Mouse (Mus musculus): Measurements from ENCODE around the gene Ntrk1. TPM values are rescaled to one million over a fixed set of nuclear protein-coding genes. Genes with fewer than 3 reads are reported as not detected.
A peak's percentile ranks its signal among the peaks of the same experiment; 100 is the strongest.

The Ntrk1 gene
- total and polyA plus RNA-seq, 3 experiments = not detected

GRCm38 (mm10) chr3:87768431-87768830 is 26.5 kb downstream of the Ntrk1 start:
- Histone ChIP-seq H3K9me3 (replicated peaks; ENCODE audit: insufficient read depth, low read length) (no peaks in the 10 kb centered on the region), H3K79me2 (ENCODE audit: control insufficient read depth, insufficient read depth, low read length, poor library complexity) (no peaks in the 10 kb centered on the region), H3K9ac (ENCODE audit: control insufficient read depth, low read depth, low read length, poor library complexity, severe bottlenecking) (peak overlapping the region; percentile 53), H3K27ac (ENCODE audit: control insufficient read depth, low read depth, low read length) (no peak overlapping the region), H3K4me1 (ENCODE audit: control insufficient read depth in 1 of 2, insufficient read depth in 2 of 2, low read length in 2 of 2) (peaks cover 0 to 5% of the 10 kb centered on the region in 2 experiments; a peak in 1 of 4 replicates), H3K27me3 (ENCODE audit: control insufficient read depth in 1 of 2, insufficient read depth in 2 of 2, low read length in 2 of 2) (peaks cover 0 to 5% of the 10 kb centered on the region in 2 experiments; a peak in 2 of 4 replicates), H3K36me3 (ENCODE audit: control insufficient read depth in 1 of 2, insufficient read depth in 2 of 2, low read length in 2 of 2) (no peaks in the 10 kb centered on the region), H3K4me3 (ENCODE audit: control insufficient read depth in 1 of 2, insufficient read depth in 1 of 2, low read depth in 2 of 2, low read length in 2 of 2) (peak overlapping the region; percentile 33 to 61; a peak in 3 of 4 replicates)
- peak; percentile 12 for DNase-seq (ENCODE audit: low read depth, low spot score)
- TF ChIP-seq MXI1 (IDR thresholded peaks at IDR 0.05; ENCODE audit: low read depth, low read length) = no peak
- TF ChIP-seq ETS1 (IDR thresholded peaks at IDR 0.05; ENCODE audit: low read depth, low read length) = no peak
- no peak for TF ChIP-seq ZMIZ1 (IDR thresholded peaks at IDR 0.05; ENCODE audit: low read depth, low read length)
- no peak for TF ChIP-seq JUND (IDR thresholded peaks at IDR 0.05; ENCODE audit: low read depth, low read length)
- TF ChIP-seq ZC3H11A (IDR thresholded peaks at IDR 0.05; ENCODE audit: low read depth, low read length) = no peak
- TF ChIP-seq USF2 (IDR thresholded peaks at IDR 0.05; ENCODE audit: borderline replicate concordance in 1 of 2, insufficient read depth in 1 of 2, low read depth in 1 of 2, low read length in 2 of 2) = no peak
- no peak for TF ChIP-seq POLR2AphosphoS2 (IDR thresholded peaks at IDR 0.05; ENCODE audit: low read length)
- no peak for TF ChIP-seq CHD1 (IDR thresholded peaks at IDR 0.05; ENCODE audit: low read depth, low read length)
- no peak for TF ChIP-seq TCF12 (IDR thresholded peaks at IDR 0.05; ENCODE audit: low read depth, low read length)
- no peak for TF ChIP-seq ZNF384 (IDR thresholded peaks at IDR 0.05; ENCODE audit: low read depth, low read length)

- Histone ChIP-seq H3K36me3 (ENCODE audit: control insufficient read depth in 1 of 2, insufficient read depth in 2 of 2, low read length in 2 of 2) (no peaks in the 10 kb centered on the region), H3K9me3 (replicated peaks; ENCODE audit: insufficient read depth, low read length) (no peaks in the 10 kb centered on the region), H3K27me3 (ENCODE audit: control insufficient read depth in 1 of 2, insufficient read depth in 2 of 2, low read length in 2 of 2) (peaks cover 0 to 3% of the 10 kb centered on the region in 2 experiments; a peak in 2 of 4 replicates), H3K4me1 (ENCODE audit: control insufficient read depth in 1 of 2, insufficient read depth in 2 of 2, low read length in 2 of 2) (peaks cover 0 to 5% of the 10 kb centered on the region in 2 experiments; a peak in 1 of 4 replicates), H3K79me2 (ENCODE audit: control insufficient read depth, insufficient read depth, low read length, poor library complexity) (no peaks in the 10 kb centered on the region), H3K4me3 (ENCODE audit: control insufficient read depth in 1 of 2, insufficient read depth in 1 of 2, low read depth in 2 of 2, low read length in 2 of 2) (no peak overlapping the region), H3K9ac (ENCODE audit: control insufficient read depth, low read depth, low read length, poor library complexity, severe bottlenecking) (no peak overlapping the region), H3K27ac (ENCODE audit: control insufficient read depth, low read depth, low read length) (no peak overlapping the region)
- no peak for DNase-seq (ENCODE audit: low read depth, low spot score)
- no peak for TF ChIP-seq E2F4 (IDR thresholded peaks at IDR 0.05; ENCODE audit: borderline replicate concordance, low read depth, low read length)
- TF ChIP-seq MAFK (IDR thresholded peaks at IDR 0.05; ENCODE audit: borderline replicate concordance, low read depth, low read length) = no peak
- no peak for TF ChIP-seq MYC (IDR thresholded peaks at IDR 0.05; ENCODE audit: low read depth, low read length)
- no peak for TF ChIP-seq MEF2A (IDR thresholded peaks at IDR 0.05; ENCODE audit: extremely low read depth, insufficient replicate concordance, low read depth, low read length, poor library complexity, severe bottlenecking)
- TF ChIP-seq BHLHE40 (IDR thresholded peaks at IDR 0.05; ENCODE audit: borderline replicate concordance, low read depth, low read length) = no peak
- TF ChIP-seq TCF12 (IDR thresholded peaks at IDR 0.05; ENCODE audit: low read depth, low read length) = no peak
- no peak for TF ChIP-seq UBTF (IDR thresholded peaks at IDR 0.05; ENCODE audit: borderline replicate concordance, insufficient read depth, low read depth, low read length)
- TF ChIP-seq RCOR1 (IDR thresholded peaks at IDR 0.05; ENCODE audit: low read depth, low read length) = no peak
- no peak for TF ChIP-seq POLR2A (IDR thresholded peaks at IDR 0.05; ENCODE audit: control insufficient read depth in 1 of 2, insufficient read depth in 1 of 2, low read depth in 1 of 2, low read length in 2 of 2, poor library complexity in 1 of 2)
- TF ChIP-seq MAZ (IDR thresholded peaks at IDR 0.05; ENCODE audit: low read depth, low read length) = no peak
- no peak for TF ChIP-seq SMC3 (IDR thresholded peaks at IDR 0.05; ENCODE audit: low read depth, low read length)
- TF ChIP-seq EP300 (IDR thresholded peaks at IDR 0.05; ENCODE audit: low read depth in 1 of 2, low read length in 2 of 2) = no peak
- no peak for TF ChIP-seq POLR2AphosphoS2 (IDR thresholded peaks at IDR 0.05; ENCODE audit: low read length)
- no peak for TF ChIP-seq TBP (IDR thresholded peaks at IDR 0.05; ENCODE audit: low read depth, low read length)
- TF ChIP-seq ELF1 (IDR thresholded peaks at IDR 0.05; ENCODE audit: low read depth, low read length) = no peak
- no peak for TF ChIP-seq ETS1 (IDR thresholded peaks at IDR 0.05; ENCODE audit: low read depth, low read length)
These were observed 27.2 kb downstream of the Ntrk1 start for GRCm38 (mm10) chr3:87767764-87768163.
